Mouse (Mus musculus): ENCODE results near the gene Arl13b. TPM values are rescaled to one million over a fixed set of nuclear protein-coding genes. Genes with fewer than 3 reads are reported as not detected.

Gene Arl13b
- polyA plus RNA-seq, 2 experiments from 2014 or later, result 5.3 to 5.8 TPM

DNA sequence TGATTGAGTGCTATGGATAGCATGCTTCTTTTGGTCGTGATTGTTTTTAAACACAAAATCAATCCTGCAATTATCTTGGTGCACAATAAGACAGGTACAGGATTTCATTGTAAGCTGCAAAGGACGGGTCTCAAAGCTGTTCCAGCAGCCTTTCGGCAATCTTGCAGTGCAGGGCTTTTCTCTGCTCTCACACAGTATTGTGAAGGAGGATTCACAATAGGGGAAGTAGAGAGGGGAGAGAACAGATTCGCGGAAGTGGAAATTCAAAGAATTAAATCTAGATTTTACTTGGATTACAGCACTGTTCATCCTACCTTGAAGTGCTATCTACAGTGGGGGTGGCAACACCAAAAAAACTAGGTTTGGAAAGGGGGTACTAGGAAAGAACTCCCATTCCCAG lies 33.0 kb downstream of the Arl13b start:
- ATAC-seq, result no peak

DNA sequence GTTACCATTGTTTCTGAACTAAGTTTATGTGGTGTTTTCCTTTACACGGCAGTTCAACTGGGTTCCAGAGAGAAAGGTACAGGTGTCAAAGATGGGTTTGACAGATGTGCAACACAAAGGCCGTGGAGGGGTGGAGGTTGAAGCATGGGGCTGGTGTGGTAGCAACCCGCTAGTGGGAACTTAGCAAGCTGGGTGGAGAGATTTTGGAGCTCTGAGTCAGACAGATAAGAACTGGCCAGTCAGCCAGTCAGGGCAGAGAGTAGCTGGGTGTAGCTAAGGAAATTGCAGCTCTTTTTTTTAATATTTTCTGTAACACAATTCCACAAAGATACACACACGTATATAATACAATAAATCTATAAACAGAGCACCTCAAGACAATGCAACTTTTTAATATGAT lies 36.0 kb downstream of the Arl13b start:
- ATAC-seq, result no peak

DNA sequence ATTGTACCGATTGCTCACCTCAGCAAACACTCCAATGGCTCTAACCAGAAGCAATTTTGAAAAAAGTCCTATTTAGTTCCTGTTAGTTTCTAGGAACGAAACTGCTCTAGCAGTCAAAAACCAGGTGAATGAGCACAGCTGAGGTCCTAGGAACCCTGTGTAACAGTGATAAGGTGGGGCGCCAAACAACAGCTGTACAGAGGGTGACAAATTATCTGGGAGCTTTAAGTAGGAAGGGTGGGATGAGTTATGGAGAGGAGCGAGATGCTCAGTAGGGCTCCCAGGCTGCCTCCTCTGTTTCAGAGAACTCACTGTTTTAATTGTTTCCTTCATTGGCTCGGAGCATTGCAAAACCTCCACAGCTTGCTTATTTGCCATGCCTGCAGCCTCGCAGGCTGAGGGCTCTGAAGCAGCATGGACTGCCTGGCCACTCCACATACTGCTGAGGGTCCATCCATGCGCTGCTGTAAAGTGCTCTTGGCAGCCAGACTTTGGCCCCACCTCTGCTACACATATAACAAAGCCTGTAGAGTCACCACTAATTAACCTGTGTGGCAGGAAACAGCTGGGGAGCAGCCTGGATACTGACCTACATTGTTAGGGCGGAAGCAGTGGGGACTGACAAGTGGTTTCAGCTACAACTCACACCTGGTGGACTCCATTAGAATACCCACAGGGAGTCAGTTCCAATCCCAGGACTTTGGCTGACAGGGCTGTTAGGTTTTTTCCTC lies 39.4 kb downstream of the Arl13b start:
- ATAC-seq, result peak; percentile 80

DNA sequence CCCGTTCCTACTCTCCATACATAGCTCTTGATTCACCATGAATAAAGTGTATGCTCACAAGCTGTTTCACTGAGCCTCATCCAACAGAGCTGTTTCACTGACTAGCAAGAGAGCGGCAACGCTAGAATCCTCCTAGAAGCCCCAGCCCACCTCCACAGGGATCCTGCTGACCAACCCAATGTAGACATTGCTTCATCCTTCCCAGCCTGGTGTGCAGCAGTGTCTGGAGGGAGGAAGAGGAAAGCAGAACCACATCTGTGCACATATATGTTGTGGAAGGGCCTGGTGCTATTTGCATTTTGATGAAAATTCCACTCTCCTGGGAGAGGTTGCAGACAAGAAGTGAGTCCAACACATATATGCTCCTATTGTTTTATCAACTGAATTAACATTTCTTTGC lies 42.2 kb downstream of the Arl13b start:
- no peak for ATAC-seq

DNA sequence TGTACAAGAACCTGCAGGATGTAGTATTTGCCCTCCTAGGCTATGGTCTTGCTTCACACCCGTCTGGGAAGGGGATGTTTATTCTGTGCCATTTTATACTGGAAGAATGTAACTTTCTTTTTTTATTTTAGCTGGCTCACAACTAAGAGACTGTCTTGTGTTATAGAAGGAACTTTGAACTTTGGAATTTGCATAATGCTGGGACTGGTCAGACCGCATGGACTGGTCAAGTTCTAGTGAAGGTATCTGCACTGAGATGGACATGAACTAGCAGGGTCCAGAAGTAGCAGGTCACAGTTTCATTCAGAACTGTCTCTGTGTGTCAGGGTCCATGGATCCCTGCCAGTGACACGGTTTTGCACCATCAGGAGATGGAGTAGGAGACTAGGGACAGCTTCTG lies 47.0 kb downstream of the Arl13b start:
- ATAC-seq, result no peak

DNA sequence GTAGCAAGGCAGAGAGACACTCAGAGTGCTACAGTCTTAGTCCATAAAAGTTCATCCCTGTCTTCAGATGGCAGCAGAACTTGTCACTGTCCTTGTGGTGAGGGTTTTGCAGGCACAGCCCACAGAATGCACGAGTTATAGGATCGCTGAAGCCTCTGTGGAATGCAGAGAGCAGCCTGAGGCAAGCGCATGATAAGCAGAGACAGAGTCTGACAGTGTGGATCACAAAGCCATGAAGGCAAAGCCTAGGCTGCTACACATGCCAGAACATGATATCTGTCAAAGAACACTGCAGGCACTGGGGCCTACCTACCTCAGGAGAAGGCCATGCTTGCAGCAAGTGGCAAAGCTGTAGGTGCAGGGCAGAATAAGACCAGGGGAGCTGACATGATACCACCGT lies 47.4 kb downstream of the Arl13b start:
- no peak for ATAC-seq

DNA sequence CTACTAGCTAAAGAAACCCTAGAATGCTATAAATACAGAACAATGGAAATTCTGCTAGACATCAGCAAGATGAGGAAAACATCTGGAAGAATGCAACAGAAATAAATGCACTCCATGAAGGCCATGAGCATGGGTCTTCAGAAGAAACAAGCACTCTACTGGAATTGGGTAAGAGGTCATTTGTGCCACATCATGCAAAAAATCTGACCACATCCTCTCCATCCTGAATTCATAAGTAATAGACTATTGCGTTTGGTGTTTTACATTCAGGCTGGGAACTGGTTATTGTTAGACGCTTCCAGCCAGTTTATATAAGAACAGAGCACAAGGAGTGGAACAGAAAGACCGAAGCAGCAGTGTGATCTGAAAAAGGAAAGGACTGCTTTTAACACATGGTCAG lies 48.0 kb downstream of the Arl13b start:
- ATAC-seq, result no peak

DNA sequence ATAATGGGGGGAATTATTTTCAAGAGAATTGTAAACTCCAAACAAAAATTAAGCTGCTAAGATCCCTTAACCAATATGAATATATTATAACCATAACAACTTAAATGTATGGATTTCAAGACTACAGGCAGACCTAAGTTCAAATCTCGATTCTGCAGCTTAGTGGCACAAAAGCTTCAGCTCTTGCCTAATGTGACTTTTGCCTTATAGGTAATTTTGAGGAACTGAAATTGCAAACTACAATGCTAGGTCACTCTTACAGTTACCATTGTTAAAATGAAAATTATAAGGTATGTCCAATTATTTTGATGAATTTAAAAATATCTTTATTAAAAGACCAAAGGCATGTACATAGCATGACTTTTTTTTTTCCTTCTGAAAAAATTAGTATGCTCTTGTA lies 50.2 kb downstream of the Arl13b start:
- no peak for ATAC-seq

DNA sequence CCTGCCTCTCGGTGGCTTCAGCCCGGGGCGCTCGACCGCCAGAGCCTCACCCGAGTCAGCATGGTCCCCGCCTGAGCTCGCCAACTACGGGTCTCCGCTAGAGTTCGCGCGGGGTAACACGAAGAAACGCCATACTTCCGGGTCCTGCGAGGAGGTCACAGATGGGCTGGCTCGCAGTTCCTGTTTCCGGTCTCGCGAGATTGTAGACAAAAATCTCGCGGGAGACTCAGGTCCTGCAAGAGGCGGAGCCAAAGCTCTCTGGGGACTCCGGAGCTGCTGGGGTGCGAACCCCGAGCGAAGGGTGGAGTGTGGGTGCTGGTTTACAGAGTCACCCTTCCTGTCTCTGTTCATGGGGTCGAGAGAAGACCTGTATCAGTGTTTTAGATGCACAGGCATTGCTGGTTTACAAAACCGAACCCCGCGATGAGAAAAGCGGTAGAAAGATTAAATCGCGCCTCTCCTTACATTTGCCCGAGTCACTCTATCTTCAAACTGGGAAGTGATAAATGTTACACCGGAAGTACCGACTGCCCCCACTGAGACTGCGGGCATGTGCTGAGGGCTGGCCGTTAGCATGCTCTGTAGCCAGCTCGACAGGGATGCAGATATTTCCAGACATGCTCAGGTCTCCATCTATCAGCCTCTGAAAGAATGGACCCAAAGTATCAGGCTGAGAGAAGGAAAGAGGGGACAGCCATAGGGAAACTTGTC lies 60.1 kb downstream of the Arl13b start, which contains the start of gene Nsun3:
Gene Nsun3 (minus strand): TSS at position 198 of the 711 bp plus-strand sequence.
- ATAC-seq, result peak; percentile 99

DNA sequence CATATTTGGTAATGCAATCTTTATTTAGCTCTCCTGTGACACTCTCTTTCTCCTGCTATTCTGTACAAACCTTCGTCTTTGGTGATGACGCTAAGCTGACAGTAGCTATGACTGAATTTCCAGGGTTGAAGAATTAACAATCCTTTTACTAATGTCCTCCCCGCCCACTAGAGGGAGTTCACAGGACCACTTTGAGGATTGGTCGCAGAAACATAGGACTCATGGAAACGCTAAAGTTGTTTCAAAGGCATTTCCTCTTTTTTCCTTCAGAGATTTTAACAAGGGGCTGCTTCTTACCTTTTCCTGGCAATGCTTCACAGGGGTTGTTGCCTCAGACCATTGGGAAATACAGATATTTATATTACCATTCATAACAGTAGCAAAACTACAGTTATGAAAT lies 64.6 kb downstream of the Arl13b start:
- no peak for ATAC-seq

DNA sequence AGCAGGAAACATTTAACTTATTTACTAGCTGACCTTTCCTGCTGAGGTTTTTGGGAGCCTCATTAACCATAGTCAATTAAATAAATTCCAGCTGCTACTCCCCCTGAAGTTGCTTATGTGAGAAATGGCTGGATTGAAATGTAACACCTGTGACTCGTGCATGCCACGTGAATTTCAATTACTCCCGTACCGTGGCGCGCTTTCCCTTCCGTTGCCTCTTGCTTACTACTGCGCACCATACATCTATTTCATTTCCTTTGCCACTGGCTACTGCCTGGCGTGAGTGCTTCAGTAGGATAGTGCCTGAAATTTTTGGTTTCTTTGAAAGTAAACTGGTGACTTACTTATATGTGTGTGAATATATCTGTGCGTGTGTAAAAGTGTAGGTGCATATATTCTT lies 68.6 kb downstream of the Arl13b start:
- no peak for ATAC-seq

DNA sequence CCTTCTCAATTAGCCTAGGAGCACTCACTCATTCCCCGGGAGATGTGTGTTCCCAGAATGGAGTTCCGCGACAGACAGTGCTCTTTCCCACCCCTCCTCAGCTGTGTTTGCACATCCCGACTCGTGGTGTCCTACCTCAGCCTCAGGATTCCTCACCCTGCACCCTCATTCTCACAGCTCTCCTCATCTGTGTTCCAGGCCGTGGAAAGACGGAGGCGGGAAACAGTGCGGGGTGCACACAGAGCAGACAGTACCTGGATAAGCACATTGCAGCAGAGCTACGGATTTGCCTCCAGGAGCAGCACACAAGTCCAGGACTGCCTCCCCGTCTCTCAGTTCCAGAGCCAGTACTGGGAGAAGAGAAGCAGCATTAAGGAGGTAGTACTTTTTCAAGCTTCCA lies 70.8 kb downstream of the Arl13b start:
- ATAC-seq, result no peak

DNA sequence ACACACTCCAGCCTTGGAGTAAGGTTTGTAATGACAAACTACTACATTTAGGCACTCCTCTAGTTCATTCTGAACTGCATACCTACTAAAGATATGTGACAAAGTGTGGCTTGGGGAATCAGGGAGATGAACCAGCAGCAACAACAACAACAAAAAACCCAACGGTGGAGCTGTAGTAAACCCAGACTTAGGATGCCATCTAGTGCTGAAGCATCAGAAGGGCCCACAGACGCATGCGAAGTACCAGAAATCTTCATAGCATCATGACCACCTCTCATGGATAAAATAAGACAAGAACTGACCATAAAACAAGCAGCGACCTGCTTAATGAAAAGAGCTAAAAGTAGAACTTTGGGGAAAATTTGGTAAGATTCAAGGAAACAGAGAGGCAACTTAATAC lies 73.4 kb downstream of the Arl13b start:
- no peak for ATAC-seq

DNA sequence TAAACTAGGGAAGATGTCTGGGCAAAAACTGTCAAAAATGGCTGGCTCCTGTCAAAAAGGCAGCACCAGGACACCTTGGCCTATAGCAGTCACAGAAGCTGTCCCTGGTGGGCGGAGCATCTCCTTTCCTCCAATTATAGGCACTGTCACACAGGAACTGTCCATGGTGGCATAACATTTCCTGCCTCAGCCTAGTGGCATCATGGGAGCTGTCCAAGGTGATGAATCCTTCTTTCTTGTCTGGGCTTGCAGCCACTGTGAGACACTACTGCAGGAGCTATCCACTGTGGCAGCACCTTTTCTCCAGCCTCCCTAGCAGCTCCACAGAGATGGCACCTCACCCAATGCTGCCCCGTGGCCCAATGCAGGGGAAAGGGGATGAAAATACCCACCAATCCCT lies 88.5 kb downstream of the Arl13b start:
- ATAC-seq, result peak; percentile 54

DNA sequence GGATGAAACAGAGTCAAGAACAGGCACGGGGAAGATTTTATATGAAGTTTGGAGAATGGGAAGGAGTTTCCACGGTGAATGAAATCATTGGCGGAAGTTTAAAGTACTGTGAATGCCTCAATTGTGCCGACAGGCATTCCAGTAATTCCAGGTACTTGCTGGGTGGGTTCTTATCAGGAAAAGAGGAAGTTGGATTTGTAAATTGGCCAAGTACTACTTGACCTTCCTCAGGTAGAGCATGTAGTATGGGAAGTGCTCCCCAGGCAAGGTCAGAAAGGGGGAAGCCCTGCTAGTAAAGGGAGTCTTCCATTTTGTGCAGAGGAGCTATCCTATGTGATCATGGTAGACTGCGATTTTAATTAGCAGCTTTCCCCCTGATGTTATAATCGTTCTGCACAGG lies 91.5 kb downstream of the Arl13b start:
- no peak for ATAC-seq

DNA sequence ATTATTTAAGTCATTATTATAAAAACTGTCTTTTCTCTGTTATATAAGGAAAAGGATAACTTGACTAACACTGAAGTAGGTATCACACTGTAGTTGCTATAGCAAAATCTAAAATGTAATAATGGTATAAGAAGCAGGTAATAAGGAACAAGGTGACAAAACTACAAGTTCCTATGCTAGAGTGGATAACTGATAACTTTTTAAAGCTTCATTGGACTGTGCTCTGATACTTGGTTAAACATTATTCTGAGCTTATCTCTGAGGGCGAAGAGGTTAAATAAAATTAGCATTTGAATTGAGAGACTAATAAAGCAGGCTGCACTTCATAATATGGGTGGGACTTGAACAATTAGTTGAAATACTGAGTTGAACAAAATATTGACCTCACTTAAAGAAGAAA lies 93.2 kb downstream of the Arl13b start:
- no peak for ATAC-seq

DNA sequence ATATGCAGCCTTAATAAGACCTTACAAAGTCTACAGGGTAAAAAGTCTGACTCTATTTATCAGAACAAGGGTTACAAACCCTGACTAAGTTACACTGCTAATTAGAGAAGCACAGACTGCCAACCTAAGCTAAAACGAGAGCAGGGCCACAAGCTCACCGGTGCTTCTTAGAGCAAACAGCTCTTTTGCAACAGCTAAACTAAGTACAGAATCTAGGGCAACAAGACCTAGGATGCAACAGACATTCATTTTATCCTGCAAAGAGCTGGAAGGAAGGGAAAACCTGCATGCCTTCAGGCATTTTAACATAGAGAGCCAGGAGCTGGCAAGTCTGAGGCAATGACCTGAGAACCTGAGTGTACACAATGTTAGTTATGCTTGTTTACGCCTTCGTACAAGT lies 93.8 kb downstream of the Arl13b start:
- ATAC-seq, result no peak

DNA sequence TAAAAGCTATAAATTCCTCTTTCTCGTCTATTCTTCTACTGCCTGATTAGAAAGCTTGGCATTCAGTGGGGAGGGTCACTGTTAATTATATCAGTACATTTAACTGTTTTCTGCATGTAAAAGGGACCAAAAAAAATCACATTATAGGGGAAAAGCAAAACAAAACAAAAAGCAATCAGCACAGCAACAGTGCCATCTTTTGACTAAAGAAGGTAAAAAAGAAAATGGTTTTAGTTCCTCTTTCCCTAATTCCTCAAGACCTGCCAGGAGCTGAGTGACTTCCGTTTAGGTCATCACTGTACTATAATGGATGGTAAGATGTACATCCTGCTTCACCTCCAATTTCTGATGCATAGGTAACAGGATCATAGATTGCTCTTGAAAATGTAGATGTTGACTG lies 101.0 kb downstream of the Arl13b start:
- no peak for ATAC-seq

Other genes starting within 250 kb of the Arl13b start
- gene Nsun3, start 60.2 kb downstream of the Arl13b start, polyA plus RNA-seq (2017; shearing (Covaris generic)), result 10 to 100 TPM; 26.8 to 27.9 TPM
- 1 to 10 TPM in 1 of 2 experiments, under 1 TPM in 1; 0.65 to 1.0 TPM for gene Stx19, start 32.4 kb downstream of the Arl13b start, polyA plus RNA-seq (2017; shearing (Covaris generic))
- gene Pros1, start 7.3 kb upstream of the Arl13b start, polyA plus RNA-seq (2017; shearing (Covaris generic)), result 1 to 10 TPM; 7.4 to 8.8 TPM